Mouse (Mus musculus): ENCODE results near the gene Epha2.

Gene Epha2

GRCm38 (mm10) chr4:141329968-141330367 is 28.9 kb downstream of the Epha2 start:
- DNase-seq (ENCODE audit: low spot score) = no peak

DNA sequence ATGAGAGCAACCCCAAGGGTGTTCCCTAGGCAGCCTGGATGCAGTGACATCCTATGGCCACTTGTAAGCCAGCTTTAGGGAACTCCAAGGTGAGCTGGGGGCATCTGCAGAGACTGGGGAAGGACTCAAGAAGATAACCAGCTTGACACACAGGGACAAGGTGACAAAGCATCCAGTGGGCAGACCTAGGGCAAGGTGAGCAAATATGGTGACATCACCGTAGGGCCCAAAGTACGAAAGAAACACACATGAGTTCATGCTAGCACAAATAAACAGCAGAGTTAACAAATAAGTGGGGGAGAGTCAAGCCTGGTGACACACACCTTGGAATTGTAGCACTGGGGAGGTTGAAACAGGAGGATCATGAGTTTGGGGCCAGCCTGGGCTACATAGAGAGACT is 30.4 kb downstream of the Epha2 start:
- DNase-seq (ENCODE audit: low spot score) = no peak

DNA sequence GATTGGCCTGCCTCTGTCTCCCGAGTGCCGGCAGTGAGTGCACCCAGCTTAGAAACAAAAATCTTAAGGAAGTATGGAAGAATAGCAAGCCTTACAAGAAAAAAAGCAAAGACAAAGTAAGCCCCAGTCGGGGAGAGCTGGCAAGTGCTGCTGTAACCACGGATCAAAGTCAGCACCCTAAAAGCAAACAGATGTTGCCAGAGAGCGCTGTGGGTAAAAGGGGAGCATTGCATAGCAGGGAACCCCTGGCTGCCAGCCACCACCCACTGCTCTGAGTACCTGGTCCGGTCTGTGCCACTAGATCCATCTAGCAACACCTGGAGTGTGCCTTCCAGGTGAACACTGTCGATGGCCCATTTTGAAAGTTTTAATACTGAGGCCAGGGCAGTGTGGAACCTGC is 31.2 kb downstream of the Epha2 start:
- DNase-seq (ENCODE audit: low spot score) = no peak

DNA sequence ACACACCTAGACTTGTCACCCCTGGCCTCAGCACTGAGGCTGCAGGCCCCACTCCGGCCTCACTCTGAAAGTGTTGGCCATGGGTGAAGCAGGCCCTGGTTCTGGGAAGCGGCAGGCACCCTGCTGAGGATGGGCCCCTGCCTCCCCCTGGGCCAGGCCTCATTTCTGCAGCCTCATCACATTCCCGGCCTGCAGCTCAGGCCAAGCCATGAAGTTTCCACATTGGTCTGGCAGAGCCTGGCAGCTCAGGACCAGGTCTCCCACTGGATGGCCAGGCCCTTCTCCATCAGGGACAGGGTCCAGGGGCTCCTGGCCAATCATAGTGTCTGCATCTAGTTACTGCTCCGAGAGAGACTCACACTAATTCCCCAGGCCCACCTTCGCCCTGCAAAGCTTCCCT is 33.7 kb downstream of the Epha2 start:
- no peak for DNase-seq (ENCODE audit: low spot score)

GRCm38 (mm10) chr4:141335263-141335796 is 34.3 kb downstream of the Epha2 start:
- DNase-seq (ENCODE audit: low spot score) = no peak

GRCm38 (mm10) chr4:141336196-141336595 is 35.2 kb downstream of the Epha2 start:
- no peak for DNase-seq (ENCODE audit: low spot score)

GRCm38 (mm10) chr4:141337986-141338385 is 36.9 kb downstream of the Epha2 start:
- DNase-seq (ENCODE audit: low spot score) = no peak

DNA sequence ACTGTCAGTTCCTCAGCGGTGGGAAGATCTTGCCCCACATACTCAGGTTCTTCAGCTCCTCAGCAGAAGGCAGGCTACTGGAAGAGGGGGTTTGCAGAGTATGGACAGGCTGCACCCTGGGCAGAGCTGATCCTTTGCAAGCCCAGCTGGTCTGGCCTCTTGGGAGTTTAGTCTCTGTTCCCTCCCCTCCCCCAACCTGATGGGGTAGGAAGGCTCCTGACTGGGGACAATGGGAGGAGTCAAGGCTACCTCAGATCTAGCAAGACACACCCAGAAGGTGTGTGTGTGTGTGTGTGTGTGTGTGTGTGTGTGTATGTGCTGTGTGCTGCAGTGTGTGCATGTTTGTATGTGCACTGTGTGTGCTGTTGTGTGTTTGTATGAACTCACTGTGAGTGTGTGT is 37.8 kb downstream of the Epha2 start:
- DNase-seq (ENCODE audit: low spot score) = no peak

GRCm38 (mm10) chr4:141341477-141341876 is 40.4 kb downstream of the Epha2 start:
- no peak for DNase-seq (ENCODE audit: low spot score)

DNA sequence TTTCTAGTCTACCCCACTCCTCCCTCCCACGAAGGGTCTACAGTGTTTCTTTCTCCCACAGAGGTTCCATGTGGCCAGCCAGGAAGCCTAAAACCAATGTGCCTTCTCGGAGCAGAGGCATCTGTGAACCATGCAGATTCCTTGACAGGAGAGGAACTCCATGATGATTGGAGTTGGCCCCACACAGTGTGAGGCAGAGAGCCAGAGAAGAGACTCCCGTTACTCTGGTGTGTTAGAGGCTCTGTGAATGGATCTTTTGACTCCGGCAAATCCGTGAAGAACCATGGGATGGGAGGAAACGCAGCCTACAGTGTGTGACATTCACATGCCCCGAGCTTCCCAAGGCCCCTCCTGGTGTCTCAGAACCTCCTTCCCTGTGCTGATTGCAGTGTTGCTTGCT is 42.5 kb downstream of the Epha2 start:
- no peak for DNase-seq (ENCODE audit: low spot score)

GRCm38 (mm10) chr4:141345219-141345618 is 44.2 kb downstream of the Epha2 start:
- no peak for DNase-seq (ENCODE audit: low spot score)

DNA sequence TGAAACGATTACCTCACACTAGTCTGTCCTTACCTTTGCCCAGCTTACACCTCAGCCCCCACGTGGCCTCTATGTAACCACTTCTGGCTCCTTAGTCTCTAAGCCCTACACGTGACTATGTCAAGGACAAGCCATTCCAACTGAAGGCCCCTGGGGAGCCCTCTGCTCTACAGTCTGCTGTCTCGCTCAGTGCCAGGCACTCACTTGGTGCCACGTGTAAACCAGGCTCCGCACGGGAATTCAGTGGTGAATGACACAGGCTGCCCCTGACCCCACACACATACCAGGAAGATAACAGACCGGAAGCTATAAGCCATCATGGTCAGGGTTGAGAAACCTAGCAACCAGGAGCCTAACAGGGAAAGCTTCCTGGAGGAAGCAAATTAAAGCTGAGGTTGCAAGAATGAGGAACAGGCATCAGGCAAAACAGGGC is 46.3 kb downstream of the Epha2 start:
- DNase-seq (ENCODE audit: low spot score) = no peak

- DNase-seq (ENCODE audit: low spot score) = no peak
These were observed 47.6 kb downstream of the Epha2 start for GRCm38 (mm10) chr4:141348616-141349015.

DNA sequence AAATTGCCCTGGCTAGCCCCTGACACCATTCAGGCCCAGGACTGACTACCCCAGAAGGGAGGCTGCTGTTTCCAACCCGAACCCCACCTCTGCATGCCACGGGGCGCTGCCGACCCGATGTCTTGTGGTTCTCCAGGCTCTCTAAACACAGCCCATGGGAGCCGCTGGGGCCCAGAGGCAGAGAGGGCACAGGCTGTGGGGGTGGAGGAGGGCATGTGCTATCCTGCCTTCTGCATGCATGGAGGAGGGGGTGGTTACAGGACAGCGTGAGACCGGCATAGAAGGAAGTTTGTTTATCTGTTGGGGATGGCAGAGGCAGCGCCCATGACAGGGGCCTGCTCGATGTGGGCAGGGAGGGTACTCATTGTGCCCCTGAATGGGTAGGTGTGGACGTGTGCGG is 49.0 kb downstream of the Epha2 start:
- peak; percentile 50 for DNase-seq (ENCODE audit: low spot score)

DNA sequence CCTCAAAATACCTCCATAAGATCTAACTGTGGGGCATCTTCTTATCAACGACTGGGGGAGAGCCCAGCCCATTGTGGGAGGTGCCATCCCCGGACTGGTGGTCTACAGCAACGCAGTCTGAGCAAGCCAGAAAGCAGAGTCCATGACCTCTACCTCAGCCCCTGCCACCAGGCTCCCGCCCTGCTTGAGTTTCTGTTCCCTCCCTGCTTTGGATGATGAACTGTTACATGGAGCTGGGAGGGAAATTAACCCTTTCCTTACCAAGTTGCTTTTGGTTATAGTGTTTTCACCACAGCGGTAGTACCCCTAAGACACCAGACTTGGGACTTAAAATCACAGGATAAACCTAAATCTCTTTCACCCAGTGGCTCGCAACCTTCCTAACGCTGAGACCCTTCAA is 50.9 kb downstream of the Epha2 start:
- DNase-seq (ENCODE audit: low spot score) = no peak

DNA sequence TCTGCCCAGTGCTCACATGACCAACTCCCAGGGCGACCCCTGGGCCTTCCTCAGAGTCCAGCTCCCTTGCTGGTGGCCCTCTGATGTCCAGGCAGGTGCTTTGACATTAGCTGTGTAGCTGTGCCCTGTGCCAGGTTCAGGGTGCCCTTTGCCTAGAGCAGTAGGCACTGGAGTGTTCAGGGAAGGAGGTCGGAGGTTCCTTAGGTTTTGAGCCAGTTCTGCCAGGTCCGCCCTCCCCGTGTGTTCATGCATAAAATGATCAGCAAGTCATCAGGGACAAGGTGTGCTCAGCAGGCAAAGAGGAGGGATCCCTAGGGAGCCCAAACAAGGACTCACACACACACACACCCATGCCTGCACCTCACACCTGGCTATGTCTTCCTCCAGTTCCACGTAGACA is 51.9 kb downstream of the Epha2 start:
- no peak for DNase-seq (ENCODE audit: low spot score)

DNA sequence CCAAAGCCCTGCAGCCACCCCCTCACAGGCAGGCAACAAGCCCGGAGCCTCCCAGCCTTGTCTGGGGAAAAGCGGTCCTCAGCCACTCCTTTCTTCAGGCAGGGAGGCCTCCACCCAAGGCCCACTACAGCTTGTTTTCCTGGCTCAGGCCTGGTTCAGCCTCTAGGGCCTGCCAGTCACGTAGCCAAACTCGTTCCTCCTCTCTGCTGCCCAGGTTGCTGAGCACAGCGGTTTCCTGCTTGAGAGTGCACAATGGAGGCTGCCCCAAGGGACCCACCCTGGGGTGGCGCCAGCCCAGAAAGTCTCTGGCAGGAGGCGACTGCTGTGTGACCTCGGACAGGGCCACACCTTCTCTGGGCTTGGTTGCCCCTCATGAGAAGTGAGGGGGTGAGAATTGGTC is 52.8 kb downstream of the Epha2 start:
- peak; percentile 70 for DNase-seq (ENCODE audit: low spot score)

DNA sequence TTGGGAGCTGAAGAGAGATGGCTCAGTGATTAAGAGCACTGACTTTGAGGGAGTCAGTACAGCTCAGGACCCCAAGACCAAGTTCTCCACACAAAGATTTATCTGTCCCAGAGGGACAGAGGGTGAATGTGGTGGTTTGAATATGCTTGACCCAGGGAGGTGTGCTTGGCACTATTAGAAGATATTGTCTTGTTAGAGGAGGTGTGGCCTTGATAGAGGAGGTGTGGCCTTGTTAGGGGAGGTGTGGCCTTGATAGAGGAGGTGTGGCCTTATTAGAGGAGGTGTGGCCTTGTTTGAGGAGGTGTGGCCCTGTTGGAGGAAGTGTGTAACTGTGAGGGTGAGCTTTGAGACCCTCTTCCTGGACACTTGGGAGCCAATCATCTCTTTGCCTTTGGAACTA is 56.8 kb downstream of the Epha2 start:
- DNase-seq (ENCODE audit: low spot score) = no peak

- no peak for DNase-seq (ENCODE audit: low spot score)
These were observed 58.2 kb downstream of the Epha2 start for GRCm38 (mm10) chr4:141359222-141359621.

DNA sequence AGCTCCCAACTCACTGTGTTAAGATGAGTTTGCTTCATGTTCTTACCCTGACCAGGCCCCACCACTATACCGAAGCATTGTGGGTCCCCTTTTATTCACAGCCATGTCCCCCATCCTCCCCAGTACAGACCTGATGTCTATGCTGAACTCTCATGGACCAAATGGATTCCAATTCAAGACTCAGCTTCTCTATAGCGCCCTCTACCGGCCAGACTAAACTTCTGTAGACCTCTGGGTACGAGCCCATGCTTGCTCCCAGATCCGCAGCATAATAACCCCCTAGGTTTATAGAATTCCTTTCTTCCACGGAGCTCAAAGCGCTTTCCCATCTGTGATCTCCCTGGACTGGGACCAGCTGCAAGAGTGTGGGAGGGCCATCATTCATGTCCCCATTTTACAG is 59.8 kb downstream of the Epha2 start:
- no peak for DNase-seq (ENCODE audit: low spot score)

DNA sequence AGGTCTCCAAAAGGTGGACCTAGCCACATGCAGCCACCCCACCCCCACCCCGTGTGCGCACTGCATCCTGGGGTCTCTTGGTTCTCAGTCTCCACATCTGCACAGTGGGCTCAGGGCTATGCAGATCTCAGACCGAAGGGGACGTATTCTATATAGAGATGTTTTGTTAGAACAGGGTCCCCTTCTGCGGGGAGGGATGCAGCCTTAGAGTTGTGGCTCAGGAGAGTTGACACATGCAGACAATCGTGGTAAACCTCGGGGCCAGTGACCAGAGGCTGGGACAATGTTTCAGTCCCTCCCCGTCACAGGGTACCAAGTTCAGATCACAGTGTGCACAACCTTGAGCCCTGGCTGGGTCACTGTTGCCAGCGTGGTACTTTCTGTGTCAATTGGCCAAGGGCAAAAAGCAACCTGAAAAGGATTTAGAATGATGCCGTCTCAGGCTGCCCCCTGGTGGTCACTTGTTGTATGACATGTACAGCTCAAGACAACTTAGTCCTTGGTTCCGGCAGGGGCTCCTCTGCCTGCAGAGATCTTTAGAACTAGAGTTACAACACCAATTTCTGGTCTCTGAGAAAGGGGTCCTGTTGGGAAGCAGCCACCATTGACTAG is 62.0 kb downstream of the Epha2 start:
- DNase-seq (ENCODE audit: low spot score) = peak; percentile 83

- no peak for DNase-seq (ENCODE audit: low spot score)
These were observed 64.1 kb downstream of the Epha2 start for GRCm38 (mm10) chr4:141365126-141365525.

- DNase-seq (ENCODE audit: low spot score) = no peak
These were observed 64.8 kb downstream of the Epha2 start for GRCm38 (mm10) chr4:141365876-141366275.

GRCm38 (mm10) chr4:141367997-141368791 is 67.2 kb downstream of the Epha2 start, which contains the start of gene Fam131c:
TSS of gene Fam131c (plus strand) at chr4:141368220.
- DNase-seq (ENCODE audit: low spot score) = peak; percentile 36

Data from urinary bladder, postnatal 14 days (tissue).